Mouse (Mus musculus): Measurements from ENCODE around the gene Hpse2.

GRCm38 (mm10) chr19:42752363-42752931, 635.7 kb downstream of the Hpse2 start, which contains the start of gene Pyroxd2:
- peak; percentile 55 for TF ChIP-seq POLR2A (IDR thresholded peaks at IDR 0.05; ENCODE audit: low read depth, low read length)
- no peak for TF ChIP-seq CTCF (conservative IDR thresholded peaks at IDR 0.05; ENCODE audit: insufficient read depth, insufficient read length, low read depth, low read length)

All from kidney, adult 2 months (tissue).